Mouse (Mus musculus) layer of hippocampus, adult 2 months (tissue): ENCODE measurements around the gene Ndel1. TPM values are rescaled to one million over a fixed set of nuclear protein-coding genes. Genes with fewer than 3 reads are reported as not detected.
"Not testable (repeated sequence)": the region's sequence is repeated elsewhere in the genome, so short reads cannot be mapped to it uniquely, and the experiment has no call there.

Experiments
- DNase-seq, 2 experiments: peaks; one replicate each; pipeline ENCODE4 v3.0.0; 2022; ENCODE audit warnings: low spot score in 2 of 2
- H3K27ac ChIP-seq: fragments of 200-600 bp; 2 replicates; pipeline ENCODE4 v1.8.1; 2022
- H3K4me3 ChIP-seq: fragments of 200-600 bp; 2 replicates; pipeline ENCODE4 v1.8.1; 2022; ENCODE audit warnings: mild to moderate bottlenecking
- CTCF ChIP-seq: fragments of 200-600 bp; conservative IDR thresholded peaks from 2 replicates; pipeline ENCODE4 v1.8.1; 2022; ENCODE audit warnings: antibody characterized with exemption, mild to moderate bottlenecking, moderate library complexity
- total RNA-seq, 2 experiments: library from RNA; stranded (reverse); gene quantifications; 2 replicates each; pipeline ENCODE4 v1.2.3; 2021

Gene Ndel1
- total RNA-seq, 2 experiments from 2014 or later = 81.1 to 96.3 TPM

GRCm38 (mm10) chr11:68853611-68854401 lies 17.9 kb downstream of the Ndel1 start:
- DNase-seq = no peak
- Histone ChIP-seq H3K27ac (peak overlapping the region; percentile 95), H3K4me3 (peak overlapping the region; percentile 99)
- TF ChIP-seq CTCF = 0 out of 2 replicates have a peak, but pooled peaks have one; percentile 9

- peak; percentile 100 for DNase-seq
- Histone ChIP-seq H3K27ac (peak overlapping the region; percentile 98), H3K4me3 (peak overlapping the region; percentile 99)
- TF ChIP-seq CTCF = no peak
Measured at GRCm38 (mm10) chr11:68852932-68853409, 18.7 kb downstream of the Ndel1 start.

DNA sequence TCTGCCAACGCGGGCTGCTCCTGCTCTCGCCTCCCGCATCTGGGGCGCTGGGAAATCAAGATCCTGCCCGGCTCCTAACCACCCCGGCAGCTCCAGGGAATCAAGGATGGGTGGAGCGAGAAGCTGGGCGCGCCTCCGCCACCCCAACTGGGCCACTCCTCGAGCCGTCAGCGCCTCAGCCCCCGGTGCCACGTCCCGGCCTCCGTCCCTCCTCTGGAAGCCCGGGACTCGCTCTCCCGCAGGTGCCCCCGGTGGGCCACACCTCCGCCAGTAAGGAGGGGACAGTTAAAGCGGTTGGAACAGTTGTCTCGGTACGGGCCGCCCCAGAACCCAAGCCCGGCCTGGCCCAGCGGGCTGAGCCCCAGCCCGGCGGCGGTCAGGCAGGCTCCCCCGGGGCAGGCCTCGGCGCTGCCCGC lies 19.2 kb downstream of the Ndel1 start:
- peak overlapping the region; percentile 98 for H3K27ac ChIP-seq
- peak overlapping the region; percentile 99 for H3K4me3 ChIP-seq
- TF ChIP-seq CTCF = no peak
- peak; percentile 40 to 53 for DNase-seq

GRCm38 (mm10) chr11:68851644-68852485 lies 19.8 kb downstream of the Ndel1 start:
- TF ChIP-seq CTCF = no peak
- H3K27ac ChIP-seq = peak overlapping the region; percentile 98

DNA sequence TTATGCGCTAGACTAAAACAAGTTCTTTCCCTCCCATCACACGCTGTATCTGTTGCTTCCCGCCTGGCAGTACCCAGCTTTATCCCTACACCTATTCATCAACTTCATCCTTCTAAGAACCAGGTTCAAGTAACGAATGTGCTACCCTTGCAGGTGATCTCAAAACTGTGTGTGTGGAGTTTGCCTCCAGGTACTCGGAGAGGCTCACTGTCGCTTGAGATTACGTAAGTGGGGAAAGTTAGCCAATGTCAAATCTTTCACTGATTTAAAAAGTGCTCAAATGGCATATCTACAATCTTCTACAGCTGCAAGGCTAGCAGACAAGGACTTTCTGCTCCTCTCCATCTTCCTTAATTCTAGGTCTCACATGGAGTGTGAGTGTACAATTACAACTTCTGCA lies 20.8 kb downstream of the Ndel1 start:
- DNase-seq = no peak
- H3K4me3 ChIP-seq = peak overlapping the region; percentile 99; the same call in 1 of the 2 replicates
- no peak overlapping the region for H3K27ac ChIP-seq
- TF ChIP-seq CTCF = no peak

More at GRCm38 (mm10) chr11:68851644-68852485, 19.8 kb downstream of the Ndel1 start:
- no peak for DNase-seq
- peak overlapping the region; percentile 99 for H3K4me3 ChIP-seq

GRCm38 (mm10) chr11:68839606-68840005 lies 32.1 kb downstream of the Ndel1 start:
- TF ChIP-seq CTCF = no peak
- H3K4me3 ChIP-seq = no peak overlapping the region
- no peak overlapping the region for H3K27ac ChIP-seq
- DNase-seq = no peak

DNA sequence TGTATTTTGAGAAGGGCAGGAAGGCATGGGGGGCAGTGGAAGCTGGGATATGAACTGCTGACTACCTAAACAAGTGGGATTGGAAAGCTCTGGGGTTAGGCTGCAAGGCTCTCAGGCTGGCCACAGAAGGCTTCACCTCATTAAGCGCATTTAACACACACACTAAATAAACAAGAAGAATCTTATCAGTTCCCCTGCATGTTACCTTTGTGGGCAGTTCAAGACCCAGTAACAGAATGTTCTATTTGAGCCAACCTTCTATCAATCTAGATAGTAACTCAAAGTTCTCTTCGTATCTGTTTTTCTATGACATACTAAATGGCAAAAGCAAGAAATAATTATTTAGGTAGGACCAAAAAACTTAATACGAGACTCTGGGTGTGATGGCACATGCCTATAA lies 36.6 kb downstream of the Ndel1 start:
- TF ChIP-seq CTCF = no peak
- H3K4me3 ChIP-seq = no peak overlapping the region
- no peak for DNase-seq
- no peak overlapping the region for H3K27ac ChIP-seq

GRCm38 (mm10) chr11:68833593-68833992 lies 38.1 kb downstream of the Ndel1 start:
- TF ChIP-seq CTCF = no peak
- H3K27ac ChIP-seq = no peak overlapping the region
- DNase-seq = no peak
- H3K4me3 ChIP-seq = no peak overlapping the region

GRCm38 (mm10) chr11:68832793-68833192 lies 38.9 kb downstream of the Ndel1 start:
- no peak for TF ChIP-seq CTCF
- Histone ChIP-seq H3K4me3 (no peak overlapping the region), H3K27ac (no peak overlapping the region)
- DNase-seq = no peak

DNA sequence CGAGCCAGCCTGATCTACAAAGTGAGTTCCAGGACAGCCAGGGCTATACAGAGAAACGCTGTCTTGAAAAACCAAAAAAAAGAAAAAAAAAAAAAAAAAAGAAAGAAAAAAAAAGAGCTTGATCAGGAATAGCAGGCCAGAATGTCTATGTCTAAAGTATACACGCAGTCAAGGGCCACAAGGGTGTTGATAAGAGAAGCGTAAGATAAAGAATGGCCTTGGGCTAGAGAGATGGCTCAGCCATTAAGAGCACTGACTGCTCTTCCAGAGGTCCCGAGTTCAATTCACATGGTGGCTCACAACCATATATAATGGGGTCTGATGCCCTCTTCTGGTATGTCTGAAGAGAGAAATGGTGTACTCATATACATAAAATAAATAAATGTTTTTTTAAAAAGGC lies 40.1 kb downstream of the Ndel1 start:
- TF ChIP-seq CTCF = 0 out of 2 replicates have a peak, but pooled peaks have one; percentile 28
- H3K4me3 ChIP-seq, H3K27ac ChIP-seq, DNase-seq: not testable (repeated sequence)

DNA sequence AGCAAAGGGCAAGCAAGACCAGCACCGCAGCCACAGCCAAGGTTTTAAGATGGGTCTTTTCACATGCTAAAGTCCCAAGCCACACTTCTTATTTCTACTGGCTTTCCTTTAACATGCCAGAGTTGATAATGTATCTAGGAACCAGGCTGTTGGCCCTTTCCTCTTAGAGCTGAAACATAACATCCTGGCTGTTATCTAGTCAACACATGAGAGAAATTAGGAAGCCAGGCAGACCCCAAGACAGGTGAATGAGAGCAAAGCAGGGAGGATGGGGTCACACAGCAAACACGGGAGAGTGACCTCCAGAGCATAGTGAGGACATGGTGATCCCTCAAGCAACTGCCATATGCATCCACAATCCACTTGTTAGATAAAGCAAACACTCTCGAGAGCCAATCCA lies 44.9 kb downstream of the Ndel1 start:
- DNase-seq = no peak
- H3K4me3 ChIP-seq = no peak overlapping the region
- no peak overlapping the region for H3K27ac ChIP-seq
- TF ChIP-seq CTCF = no peak

DNA sequence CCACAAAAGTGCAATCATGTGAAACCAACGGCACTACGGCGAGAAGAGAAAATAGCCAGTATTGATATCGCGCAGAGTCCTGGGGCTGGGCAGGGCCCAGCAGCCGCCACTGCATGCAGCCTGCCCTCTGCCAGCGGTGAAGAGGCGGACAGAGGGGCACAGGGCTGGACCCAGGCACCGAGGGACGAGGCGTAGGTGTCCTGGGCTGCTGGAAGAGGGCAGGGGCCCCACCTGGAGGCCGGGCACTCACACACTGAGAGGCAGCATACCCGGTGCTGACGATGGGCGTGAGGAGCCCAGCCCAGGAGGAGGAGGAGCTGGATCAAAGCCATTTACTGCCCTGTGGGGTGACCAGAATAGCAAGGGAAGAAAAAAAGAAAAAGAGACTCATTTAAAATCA lies 49.3 kb downstream of the Ndel1 start:
- no peak overlapping the region for H3K4me3 ChIP-seq
- no peak for TF ChIP-seq CTCF

GRCm38 (mm10) chr11:68819226-68819805 lies 52.3 kb downstream of the Ndel1 start:
- no peak overlapping the region for H3K4me3 ChIP-seq
- DNase-seq = no peak
- H3K27ac ChIP-seq = peak overlapping the region; percentile 18; the same call in 1 of the 2 replicates
- TF ChIP-seq CTCF = no peak

More for the DNA sequence above, 49.3 kb downstream of the Ndel1 start:
- H3K27ac ChIP-seq = no peak overlapping the region
- DNase-seq = no peak
